Mouse (Mus musculus) spleen, postnatal 14 days (tissue): Measurements from ENCODE around the gene Sod3.

Experiments
- DNase-seq, 2 experiments: peaks; one replicate each; pipeline ENCODE4 v3.0.0; 2021 to 2022; ENCODE audit warnings: low spot score in 2 of 2

The Sod3 gene

DNA sequence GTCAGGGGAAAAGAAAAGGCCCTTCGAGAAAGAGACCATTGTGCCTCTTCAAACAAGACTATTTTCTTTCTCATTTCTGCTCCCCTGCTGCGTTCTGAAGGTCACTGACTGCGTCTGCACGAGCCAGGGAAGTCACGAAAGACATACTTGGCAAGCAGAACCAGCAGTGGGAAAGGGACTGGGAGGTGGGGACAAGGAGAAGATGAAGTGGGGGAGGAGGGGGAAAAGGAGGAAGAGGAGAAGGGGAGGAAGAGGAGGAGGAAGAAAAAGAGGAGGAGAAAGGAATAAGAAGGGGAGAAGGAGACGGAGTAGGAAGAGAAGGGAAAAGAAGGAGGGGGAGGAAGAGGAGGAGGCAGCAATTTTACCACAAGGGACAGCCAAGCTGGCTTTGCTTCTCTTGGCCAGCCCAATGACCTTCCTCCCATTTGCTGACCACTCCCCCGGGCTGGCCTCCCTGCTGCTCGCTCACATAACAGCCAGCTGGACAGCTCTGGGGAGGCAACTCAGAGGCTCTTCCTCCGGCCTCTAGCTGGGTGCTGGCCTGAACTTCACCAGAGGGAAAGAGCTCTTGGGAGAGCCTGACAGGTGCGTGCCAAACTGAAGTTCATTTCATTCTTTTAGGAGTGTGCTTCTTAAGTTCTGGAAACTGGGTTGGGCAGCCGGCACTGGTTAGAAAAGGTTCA, at the start of gene Sod3:
Gene Sod3 (plus strand): TSS at position 324 of the 683 bp plus-strand sequence.
- DNase-seq = no peak

DNA sequence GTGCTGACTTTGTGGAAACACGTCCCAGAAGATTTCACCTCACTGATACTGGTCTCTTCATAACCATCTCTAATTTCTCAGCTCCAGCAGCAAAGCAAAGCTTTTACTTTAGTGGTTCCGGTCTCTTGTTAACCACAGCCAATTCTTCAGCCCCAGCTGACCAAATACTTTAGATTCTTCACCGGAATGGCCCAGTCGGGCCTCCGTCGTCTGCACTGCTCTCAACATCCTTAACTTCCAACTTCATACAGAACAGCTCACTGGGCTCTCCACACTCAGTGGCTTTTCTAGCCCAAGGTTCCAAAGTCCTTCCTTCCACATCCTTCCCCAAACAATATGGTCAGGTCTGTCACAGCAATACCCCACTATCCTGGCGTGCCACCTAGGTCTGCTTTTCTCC, 46.7 kb upstream of the Sod3 start:
- no peak for DNase-seq

DNA sequence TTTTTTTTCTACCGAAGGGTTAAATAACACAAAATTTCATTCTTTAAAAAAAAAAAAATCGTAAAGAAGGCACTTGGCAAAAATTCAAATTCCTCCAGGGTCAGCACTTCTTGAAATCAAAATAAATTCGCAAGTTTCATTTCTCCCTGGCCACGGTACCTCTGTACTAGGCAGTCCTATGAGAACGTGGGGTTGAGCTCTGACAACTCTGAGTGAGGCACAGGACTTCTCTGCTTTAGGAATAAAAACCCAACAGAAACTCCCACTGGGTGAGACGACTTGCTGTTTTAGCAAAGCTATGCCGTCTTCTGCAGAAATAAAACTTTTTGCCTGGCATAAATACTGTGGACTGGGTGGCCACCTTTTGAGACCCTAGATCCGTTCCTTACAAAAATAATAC, 44.1 kb upstream of the Sod3 start:
- no peak for DNase-seq

DNA sequence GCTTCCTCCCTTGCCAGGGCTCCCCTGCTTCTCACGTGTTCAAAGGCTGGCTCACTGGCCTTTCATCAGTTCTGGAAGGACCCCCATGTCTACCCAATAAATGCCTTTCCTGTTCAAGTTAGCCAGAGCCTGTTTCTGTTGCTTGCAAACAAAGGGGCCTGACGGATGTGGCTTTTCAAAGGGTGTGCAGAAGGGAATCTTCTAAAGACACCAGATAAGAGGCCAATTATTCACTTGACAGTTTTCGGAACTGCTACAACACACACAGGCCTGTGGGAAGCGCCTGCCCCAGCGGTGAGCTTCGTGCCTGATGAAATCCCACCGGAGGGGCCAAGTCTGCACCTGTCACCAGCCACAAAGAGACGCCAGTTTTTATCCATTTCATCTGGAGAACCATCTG, 31.5 kb upstream of the Sod3 start:
- no peak for DNase-seq

DNA sequence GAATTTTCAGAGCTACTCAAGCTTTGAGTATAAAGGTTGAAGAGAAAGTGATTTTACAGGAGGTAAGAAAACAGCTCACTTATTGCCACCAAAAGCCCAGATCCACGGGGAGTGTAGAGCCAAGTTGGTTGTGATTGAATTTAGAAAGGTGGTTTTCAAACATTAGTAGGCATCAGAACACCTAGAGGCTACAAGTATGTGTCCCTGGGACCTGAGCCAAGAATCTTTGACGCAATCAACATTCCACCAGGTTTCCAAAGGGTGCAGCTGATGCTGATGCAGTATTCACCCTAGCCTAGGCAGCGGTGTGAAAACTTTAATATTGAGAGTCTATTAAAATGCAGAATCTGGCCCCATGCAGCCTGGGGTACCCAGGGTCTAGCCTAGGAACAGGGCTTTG, 28.0 kb upstream of the Sod3 start:
- DNase-seq = no peak

DNA sequence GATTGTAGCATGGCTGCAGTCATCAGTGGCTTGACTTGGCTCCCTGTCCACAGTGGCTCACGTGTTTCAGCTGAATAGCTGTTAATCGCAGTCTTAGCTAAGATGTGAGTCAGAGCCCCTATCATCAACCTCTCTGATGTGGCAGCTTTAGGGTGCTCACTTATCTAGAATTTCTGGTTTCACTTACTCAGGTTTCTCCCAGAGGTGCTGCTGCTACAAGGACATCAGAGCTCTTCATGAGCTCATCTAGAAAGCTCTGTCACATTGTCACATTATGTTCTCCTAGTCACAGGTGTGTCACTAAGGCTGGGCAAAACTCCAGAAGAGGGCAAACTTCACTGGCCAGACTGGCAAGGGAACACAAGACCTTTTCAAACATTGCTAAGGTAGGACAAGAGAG, 24.5 kb upstream of the Sod3 start:
- no peak for DNase-seq

DNA sequence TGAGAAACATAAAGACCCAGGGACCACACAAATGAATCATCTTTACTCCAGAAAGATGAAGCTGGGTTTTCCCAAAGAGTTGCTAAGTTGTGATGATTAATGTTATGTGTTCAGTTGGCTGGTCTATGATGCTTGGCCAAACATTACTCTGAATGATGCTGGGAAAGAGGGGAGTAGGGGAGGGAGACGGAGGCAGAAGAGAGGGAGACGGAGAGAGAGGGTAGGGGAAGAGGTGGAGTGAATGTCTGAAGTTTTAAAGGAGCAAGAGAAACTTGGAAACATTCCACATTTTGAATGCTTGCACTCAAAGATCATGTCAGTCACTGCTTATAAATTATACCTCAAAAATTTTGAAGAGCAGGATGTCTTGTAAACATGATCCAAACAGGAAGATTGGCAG, 16.7 kb upstream of the Sod3 start:
- DNase-seq = no peak

DNA sequence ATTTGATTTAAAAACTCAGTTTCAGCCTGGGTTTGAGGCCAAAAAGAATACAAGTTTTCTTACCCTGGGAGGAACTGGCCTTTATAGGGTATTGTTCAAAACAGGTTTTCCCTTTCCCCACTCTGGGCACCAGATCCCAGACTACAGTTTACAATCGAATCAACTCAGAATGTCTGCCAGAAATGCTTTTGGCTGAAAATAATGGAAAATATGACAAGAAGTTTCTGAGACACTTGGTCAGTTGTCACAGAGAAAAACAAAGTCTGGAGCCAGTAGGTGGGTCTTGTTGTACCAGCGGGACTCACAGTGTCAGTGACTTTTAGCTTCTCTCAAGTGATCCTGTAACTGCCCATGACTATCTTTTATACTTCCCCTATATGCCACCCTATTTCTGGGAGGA, 13.1 kb upstream of the Sod3 start:
- no peak for DNase-seq

DNA sequence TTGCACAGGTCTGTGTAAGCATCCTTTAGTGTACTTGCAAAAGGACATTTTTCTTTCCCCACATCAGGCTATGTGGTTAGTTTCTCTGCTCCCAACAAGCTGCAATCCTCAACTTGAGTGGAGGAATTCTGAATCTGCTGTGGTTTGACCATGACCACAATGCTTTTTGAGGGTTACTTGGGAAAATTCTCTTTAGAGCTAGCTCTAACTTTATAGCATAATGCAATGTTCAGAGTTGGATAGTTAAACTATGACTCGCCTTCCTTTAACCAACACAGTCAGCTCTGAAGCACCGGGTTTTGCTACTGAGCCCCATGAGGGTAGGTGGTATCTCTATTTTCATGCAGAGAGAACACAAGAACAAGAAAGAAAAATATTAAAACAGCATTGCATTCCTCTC, 12.0 kb upstream of the Sod3 start:
- no peak for DNase-seq

DNA sequence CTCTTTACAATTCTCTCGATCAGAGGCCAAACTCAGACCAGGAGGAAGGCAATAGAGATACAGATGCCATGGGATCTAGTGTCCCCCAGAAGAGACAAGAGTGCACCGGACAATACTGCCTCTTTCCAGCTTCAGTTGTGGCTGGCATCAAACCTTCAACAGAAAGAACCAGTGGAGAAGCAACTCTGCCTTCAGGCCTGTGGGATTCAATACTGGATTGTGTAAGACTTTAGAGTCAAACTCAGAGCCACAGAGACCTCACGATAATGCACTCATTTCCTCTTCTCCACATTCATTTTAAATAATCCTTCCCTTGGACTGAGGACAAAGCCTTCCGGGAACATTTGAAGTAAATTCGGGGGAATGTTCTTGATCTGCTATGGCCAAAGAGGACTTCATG, 10.9 kb upstream of the Sod3 start:
- DNase-seq = no peak

DNA sequence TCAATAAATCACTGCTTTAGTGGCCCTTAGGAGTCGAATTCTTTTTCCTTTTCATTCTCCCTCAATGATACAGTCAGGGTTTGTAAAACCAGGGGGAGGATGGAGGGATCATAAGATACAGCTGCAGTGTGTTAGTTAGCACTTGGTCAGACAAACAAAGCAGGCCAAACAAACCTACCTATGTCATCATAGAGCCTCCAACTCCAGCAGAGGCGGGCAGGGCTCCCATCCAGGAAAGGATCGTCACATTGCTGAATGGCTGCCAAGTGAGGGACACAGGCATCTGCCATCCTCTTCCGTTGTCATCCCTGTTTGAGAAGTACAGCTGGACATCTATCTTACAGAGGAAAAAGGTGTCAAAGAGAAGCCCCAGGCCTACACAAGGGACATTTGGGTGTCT, 9.2 kb upstream of the Sod3 start:
- no peak for DNase-seq

DNA sequence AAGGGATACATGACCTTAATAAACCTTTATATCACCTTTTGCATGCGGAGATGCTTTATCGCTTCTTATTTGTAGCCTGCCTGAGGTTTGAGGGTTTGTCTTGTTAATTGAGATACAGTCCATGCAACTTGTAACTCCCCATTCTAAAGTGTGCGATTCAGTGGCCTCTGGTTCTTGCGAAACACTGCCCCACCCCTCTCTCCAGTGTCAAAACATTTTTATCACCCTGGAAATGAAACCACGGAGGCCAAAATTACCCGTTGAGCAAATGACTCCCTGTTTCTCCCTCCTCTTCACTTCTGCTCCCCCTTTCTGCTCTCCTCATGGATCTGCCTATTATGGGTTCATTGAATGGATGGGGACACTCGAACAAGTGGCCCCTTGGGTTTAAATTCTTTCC, 8.0 kb upstream of the Sod3 start:
- no peak for DNase-seq

DNA sequence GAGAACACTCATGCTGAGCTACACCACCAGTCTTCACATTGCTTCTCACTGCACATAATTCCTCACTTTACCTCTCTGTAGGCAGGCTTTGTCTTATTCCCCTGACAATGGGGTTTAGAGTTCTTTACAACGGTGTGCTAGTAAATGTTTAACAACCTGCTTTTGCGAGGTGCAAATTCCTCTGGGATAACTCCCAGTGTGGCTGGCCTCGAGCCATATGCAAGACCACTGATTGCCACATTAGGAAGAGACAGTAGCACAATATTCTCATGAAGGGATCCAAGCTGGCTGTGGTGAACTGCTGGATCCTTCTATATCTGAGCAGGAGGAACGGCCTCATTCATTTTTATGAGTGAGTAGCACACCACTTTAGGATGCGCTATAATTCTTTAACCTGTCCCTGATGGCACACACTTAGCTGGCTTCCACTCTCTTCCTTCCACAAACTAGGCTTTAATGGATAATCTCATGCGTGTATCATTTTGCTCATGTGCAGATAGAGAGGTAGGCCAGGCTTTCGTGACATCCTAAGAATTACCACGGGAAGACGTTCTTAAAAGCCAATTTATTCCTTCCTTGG, 6.3 kb upstream of the Sod3 start:
- DNase-seq = no peak

DNA sequence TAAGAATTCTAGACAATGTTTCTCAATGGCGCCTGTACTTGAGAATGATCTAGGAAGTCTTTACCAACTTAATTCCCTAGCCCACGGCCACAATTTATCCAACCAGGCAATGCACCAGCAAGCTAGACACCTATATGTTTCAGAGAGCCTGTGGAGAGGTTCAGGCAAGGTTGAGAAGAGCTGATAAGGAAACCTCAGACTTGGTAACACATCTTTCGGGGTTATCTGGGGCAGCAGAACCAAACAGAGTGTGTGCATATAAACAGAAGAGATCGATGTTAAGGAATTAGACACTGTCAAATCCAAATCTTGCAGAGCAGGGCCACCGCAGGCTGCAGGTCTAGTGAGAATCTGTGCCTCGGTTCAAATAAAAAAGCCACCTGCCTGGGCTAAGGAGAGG, 5.5 kb upstream of the Sod3 start:
- no peak for DNase-seq

DNA sequence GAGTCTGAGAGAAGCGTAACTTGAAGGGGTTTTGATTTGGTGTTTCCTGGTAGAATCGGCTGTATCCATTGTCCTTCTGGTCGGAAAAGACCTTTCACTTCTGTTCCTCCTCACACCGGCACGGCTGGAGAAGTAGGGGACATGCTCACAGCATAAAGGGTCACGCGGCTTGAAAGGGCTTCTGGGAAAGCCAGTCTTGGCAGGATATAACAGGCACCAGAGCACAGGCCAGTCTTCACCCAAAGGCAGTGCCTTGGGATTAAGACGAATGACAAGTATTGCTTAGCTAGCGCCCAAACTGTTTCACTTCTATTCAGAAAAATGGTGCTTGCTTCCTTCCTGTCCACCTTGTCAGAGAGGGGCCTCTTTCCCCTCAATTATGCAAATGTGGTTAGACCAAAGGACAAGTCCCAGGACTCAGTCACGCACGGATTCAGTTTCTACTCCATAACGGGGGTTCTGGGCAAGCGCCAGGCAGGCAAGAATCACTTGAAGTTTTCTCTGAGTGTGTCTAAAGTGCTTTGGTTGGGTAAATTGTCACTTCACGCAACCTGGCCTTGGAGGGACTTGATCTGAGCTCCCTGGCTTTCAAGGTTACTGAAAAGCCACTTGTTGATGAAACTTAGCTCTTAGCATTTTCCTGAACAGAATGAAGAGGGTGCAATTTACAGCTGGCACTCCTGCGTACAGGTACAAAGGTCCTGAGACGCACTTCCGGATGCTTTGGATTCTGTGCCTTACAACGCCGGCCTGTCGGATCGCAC, 3.1 kb upstream of the Sod3 start:
- DNase-seq = no peak

DNA sequence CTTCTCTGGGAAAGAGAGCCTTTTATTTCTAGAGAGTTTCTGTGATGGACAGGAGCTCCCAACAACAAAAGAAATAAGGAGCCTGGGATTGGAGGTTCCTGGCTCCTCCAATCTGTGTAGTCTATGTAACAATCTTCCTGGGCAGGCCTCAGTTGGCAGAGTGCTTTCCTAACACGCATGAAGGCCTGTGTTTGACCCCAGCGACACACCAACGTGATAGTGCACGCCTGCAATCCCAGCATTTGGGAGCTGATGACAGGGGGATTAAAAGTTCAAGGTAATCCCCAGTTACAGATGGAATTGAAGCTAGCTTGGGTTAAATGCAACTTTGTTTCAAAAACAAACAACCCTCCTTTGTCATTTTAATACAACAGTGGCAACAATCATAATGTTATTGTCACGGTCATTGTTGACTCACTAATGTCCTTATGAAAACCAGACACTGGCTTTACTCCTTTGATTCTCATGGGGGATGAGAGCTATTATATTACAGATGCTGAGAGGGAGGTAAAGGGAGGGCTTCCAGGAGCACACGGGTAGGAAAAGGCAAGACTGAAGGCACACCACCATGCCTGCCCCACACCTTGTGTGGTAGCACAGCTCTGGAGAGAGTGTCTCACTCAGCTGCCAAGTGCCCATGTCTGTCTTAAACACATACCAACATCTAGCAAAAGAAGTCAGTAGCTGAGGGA, 669 bp upstream of the Sod3 start:
- no peak for DNase-seq

DNA sequence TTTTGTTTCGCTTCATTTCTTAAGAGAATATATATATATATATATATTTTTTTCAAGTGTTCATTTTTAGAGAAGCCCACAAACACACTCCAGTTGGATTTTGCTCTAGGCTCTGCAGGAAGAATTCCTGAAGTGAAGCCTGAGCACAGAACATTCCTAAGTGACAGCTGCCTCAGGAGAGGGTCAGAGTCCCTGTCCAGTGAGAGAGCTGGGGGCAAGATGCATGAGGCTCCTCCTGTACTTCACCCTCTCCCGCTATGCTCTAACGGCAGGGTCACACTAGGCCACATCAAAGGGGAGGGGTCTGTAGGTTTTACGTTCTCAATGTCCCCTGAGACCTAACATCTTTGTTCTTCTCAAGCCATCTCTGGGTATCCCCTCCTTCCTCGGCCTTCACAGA, 930 bp downstream of the Sod3 start:
- no peak for DNase-seq

DNA sequence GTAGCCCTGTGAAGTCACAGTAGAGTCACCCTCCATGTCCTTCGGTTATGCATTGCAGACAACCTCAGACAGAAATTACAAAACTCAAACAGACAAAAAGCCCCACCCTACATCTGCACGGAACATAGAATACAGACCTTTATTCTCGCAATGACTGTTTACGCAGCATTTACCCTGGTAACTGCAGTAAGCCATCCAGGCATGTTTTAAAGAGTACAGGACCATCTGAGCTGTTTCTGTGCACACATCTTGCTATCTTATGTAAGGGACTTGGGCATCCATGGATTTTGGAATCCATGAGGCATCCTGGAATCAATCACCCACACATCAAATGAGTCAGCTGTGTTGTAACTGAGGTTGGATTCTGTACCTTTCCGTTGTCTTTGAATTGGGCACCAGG, 2.3 kb downstream of the Sod3 start:
- no peak for DNase-seq

DNA sequence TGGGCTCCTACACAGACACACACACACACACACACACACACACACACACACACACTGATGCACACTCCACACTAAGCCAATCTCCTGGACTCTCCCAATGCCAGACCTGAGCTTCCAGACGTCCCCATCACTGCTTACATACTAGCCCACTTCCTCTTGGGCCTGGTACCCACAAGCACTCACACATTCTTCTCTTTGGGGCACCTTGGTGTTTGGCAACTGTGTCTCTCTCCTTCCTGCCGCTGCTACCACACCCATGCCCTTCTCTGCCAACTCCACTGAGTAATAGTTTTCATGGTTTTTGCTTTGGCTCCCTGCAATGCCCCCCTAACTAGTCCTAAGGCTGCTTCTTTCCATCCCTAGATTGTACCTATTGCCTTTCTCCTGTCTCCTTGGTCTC, 3.1 kb downstream of the Sod3 start:
- no peak for DNase-seq

DNA sequence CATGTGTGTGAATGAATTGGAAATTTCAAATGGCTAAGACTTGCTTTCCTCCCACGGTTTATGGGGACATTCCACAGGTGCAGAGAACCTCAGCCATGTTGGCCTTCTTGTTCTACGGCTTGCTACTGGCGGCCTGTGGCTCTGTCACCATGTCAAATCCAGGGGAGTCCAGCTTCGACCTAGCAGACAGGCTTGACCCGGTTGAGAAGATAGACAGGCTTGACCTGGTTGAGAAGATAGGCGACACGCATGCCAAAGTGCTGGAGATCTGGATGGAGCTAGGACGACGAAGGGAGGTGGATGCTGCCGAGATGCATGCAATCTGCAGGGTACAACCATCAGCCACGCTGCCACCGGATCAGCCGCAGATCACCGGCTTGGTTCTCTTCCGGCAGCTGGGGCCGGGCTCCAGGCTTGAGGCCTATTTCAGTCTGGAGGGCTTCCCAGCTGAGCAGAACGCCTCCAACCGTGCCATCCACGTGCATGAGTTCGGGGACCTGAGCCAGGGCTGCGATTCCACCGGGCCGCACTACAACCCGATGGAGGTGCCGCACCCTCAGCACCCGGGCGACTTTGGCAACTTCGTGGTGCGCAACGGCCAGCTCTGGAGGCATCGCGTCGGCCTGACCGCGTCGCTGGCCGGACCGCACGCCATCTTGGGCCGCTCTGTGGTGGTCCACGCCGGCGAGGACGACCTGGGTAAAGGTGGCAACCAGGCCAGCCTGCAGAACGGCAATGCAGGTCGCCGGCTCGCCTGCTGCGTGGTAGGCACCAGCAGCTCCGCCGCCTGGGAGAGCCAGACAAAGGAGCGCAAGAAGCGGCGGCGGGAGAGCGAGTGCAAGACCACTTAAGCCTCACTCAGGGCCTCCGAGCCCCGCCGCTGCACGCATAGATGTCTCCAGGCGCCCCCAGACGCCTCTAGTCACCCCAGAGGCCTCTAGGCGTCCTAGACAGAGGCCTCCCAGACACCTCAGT, 4.6 kb downstream of the Sod3 start:
- no peak for DNase-seq

DNA sequence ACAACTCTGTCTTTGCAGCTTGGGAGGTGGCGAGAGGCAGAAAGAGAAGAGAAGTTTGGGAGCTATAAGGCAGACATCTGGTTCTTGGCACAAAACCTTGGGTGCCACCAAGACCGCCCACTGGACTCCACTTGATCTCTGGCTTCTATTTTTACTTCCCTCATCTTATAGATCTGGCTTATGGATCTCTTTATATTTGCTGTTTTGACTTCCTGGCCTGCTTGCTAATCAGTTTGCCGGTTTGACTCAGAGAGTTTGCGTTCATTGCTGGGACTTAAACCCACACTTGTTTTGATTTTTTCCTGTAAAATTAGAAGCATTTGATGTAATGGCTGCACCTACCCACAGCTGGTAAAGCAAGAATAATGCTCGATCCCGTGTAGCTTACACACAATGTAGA, 7.3 kb downstream of the Sod3 start:
- DNase-seq = no peak

DNA sequence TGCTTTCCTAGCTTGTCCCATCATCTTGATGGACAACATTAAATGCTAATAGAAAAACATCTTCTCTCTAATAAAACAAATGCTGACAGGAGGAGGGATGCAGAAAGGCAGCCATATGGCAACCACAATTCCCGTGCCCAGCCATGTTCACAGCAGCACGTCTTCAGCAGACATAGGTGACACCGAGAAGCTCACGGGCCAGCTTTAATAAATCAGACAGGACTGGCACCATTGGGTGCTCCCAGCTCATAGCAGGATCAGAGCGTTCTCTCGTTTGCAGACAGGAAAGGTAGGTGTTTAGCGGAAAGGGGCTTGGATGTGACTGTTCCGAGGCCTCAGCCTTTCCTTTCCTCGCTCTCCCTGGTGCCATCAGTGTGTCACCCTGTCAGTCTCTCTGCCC, 12.3 kb downstream of the Sod3 start:
- DNase-seq = no peak
